Mouse (Mus musculus): ENCODE results near the gene Olfr550. TPM values are rescaled to one million over a fixed set of nuclear protein-coding genes. Genes with fewer than 3 reads are reported as not detected.
"Not testable (repeated sequence)": the region's sequence is repeated elsewhere in the genome, so short reads cannot be mapped to it uniquely, and the experiment has no call there.

Olfr550 gene
- total RNA-seq (2021), result under 1 TPM; 0.14 to 0.22 TPM
- long read RNA-seq, experiment 1, result 0 reads
- long read RNA-seq, experiment 2, result 0 reads

- DNase-seq, result no peak
- intact Hi-C loops (cut with DNase I; ENCODE audit: low total_unique reads), result no loop called here
Observed at GRCm38 (mm10) chr7:102571142-102571541, at the start of gene Olfr550. Olfr550 (plus strand) TSS chr7:102571442.

- intact Hi-C loops (cut with DNase I; ENCODE audit: low total_unique reads), result no loop called here
Observed at GRCm38 (mm10) chr7:102529052-102529451, 42.2 kb upstream of the Olfr550 start.

GRCm38 (mm10) chr7:102534449-102534848 lies 36.8 kb upstream of the Olfr550 start, which contains the start of gene Olfr547:
Olfr547 (plus strand) TSS chr7:102534749.
- DNase-seq, result no peak
- intact Hi-C loops (cut with DNase I; ENCODE audit: low total_unique reads), result no loop called here

More at GRCm38 (mm10) chr7:102529052-102529451, 42.2 kb upstream of the Olfr550 start:
- DNase-seq, result no peak

- no peak for DNase-seq
- intact Hi-C loops (cut with DNase I; ENCODE audit: low total_unique reads), result no loop called here
Observed at GRCm38 (mm10) chr7:102540596-102540995, 30.6 kb upstream of the Olfr550 start, which contains the start of gene Olfr548-ps1. Olfr548-ps1 (plus strand) TSS chr7:102540896.

GRCm38 (mm10) chr7:102541251-102541650 lies 30.0 kb upstream of the Olfr550 start:
- no peak for DNase-seq

GRCm38 (mm10) chr7:102549570-102549969 lies 21.7 kb upstream of the Olfr550 start, which contains the start of gene Olfr549:
Olfr549 (plus strand) TSS chr7:102549870.
- no peak for DNase-seq
- intact Hi-C loops (cut with DNase I; ENCODE audit: low total_unique reads), result no loop called here

More at GRCm38 (mm10) chr7:102541251-102541650, 30.0 kb upstream of the Olfr550 start:
- intact Hi-C loops (cut with DNase I; ENCODE audit: low total_unique reads), result no loop called here

- intact Hi-C loops (cut with DNase I; ENCODE audit: low total_unique reads), result no loop called here
- no peak for DNase-seq
Observed at GRCm38 (mm10) chr7:102553279-102553678, 18.0 kb upstream of the Olfr550 start.

- intact Hi-C loops (cut with DNase I; ENCODE audit: low total_unique reads), result no loop called here
Observed at GRCm38 (mm10) chr7:102564999-102565997, 5.9 kb upstream of the Olfr550 start, which contains the start of gene Trim21. Trim21 (minus strand) TSS chr7:102565486.

GRCm38 (mm10) chr7:102566219-102566618 lies 5.0 kb upstream of the Olfr550 start:
- DNase-seq, result no peak
- intact Hi-C loops (cut with DNase I; ENCODE audit: low total_unique reads), result no loop called here

More at GRCm38 (mm10) chr7:102564999-102565997, 5.9 kb upstream of the Olfr550 start, which contains the start of gene Trim21:
- DNase-seq, result peak; percentile 84

GRCm38 (mm10) chr7:102573174-102573830 lies 2.1 kb downstream of the Olfr550 start:
- no peak for DNase-seq
- intact Hi-C loops (cut with DNase I; ENCODE audit: low total_unique reads), result no loop called here

GRCm38 (mm10) chr7:102575998-102576397 lies 4.8 kb downstream of the Olfr550 start:
- DNase-seq, result no peak
- intact Hi-C loops (cut with DNase I; ENCODE audit: low total_unique reads), result no loop called here

GRCm38 (mm10) chr7:102591786-102592185 lies 20.5 kb downstream of the Olfr550 start, which contains the start of gene Olfr551:
Olfr551 (minus strand) TSS chr7:102591886.
- intact Hi-C loops (cut with DNase I; ENCODE audit: low total_unique reads), result no loop called here

GRCm38 (mm10) chr7:102597378-102598031 lies 26.3 kb downstream of the Olfr550 start, which contains the start of gene Olfr552:
Olfr552 (plus strand) TSS chr7:102597770.
- DNase-seq, result no peak
- intact Hi-C loops (cut with DNase I; ENCODE audit: low total_unique reads), result no loop called here

More at GRCm38 (mm10) chr7:102591786-102592185, 20.5 kb downstream of the Olfr550 start, which contains the start of gene Olfr551:
- DNase-seq, result no peak

- intact Hi-C loops (cut with DNase I; ENCODE audit: low total_unique reads), result no loop called here
- no peak for DNase-seq
Observed at GRCm38 (mm10) chr7:102618118-102618517, 46.9 kb downstream of the Olfr550 start, which contains the start of gene Olfr553. Olfr553 (minus strand) TSS chr7:102618218.

- DNase-seq, result no peak
- intact Hi-C loops (cut with DNase I; ENCODE audit: low total_unique reads), result no loop called here
Observed at GRCm38 (mm10) chr7:102619608-102620007, 48.4 kb downstream of the Olfr550 start.

- DNase-seq; intact Hi-C loops (cut with DNase I; ENCODE audit: low total_unique reads): not testable (repeated sequence)
Observed at GRCm38 (mm10) chr7:102620368-102620767, 49.1 kb downstream of the Olfr550 start.
